Mouse (Mus musculus) cerebellum, adult 11-12 months (tissue): ENCODE measurements around the gene Tcaf3.
A peak's percentile ranks its signal among the peaks of the same experiment; 100 is the strongest.

Experiments used
- DNase-seq: peaks from one replicate; pipeline ENCODE4 v3.0.0; 2022

Gene Tcaf3

GRCm38 (mm10) chr6:42597592-42597991 lies at the start of gene Tcaf3:
Gene Tcaf3 (minus strand): TSS chr6:42597692.
- no peak for DNase-seq

- DNase-seq, result peak; percentile 71
Measured at GRCm38 (mm10) chr6:42644912-42645549, 47.5 kb upstream of the Tcaf3 start, which contains the start of gene Tcaf2. Gene Tcaf2 (minus strand): TSS chr6:42645254.

- no peak for DNase-seq
Measured at GRCm38 (mm10) chr6:42634393-42634792, 36.9 kb upstream of the Tcaf3 start.

- DNase-seq, result no peak
Measured at GRCm38 (mm10) chr6:42631395-42631794, 33.9 kb upstream of the Tcaf3 start.

- DNase-seq, result no peak
Measured at GRCm38 (mm10) chr6:42616904-42617303, 19.4 kb upstream of the Tcaf3 start.

- DNase-seq, result no peak
Measured at GRCm38 (mm10) chr6:42612218-42612617, 14.7 kb upstream of the Tcaf3 start.

GRCm38 (mm10) chr6:42610954-42611522 lies 13.5 kb upstream of the Tcaf3 start:
- no peak for DNase-seq

GRCm38 (mm10) chr6:42593138-42593882 lies 4.2 kb downstream of the Tcaf3 start:
- no peak for DNase-seq

GRCm38 (mm10) chr6:42586569-42586968 lies 10.9 kb downstream of the Tcaf3 start:
- DNase-seq, result no peak

GRCm38 (mm10) chr6:42583488-42583872 lies 14.0 kb downstream of the Tcaf3 start:
- DNase-seq, result peak; percentile 14

GRCm38 (mm10) chr6:42582741-42583487 lies 14.6 kb downstream of the Tcaf3 start:
- DNase-seq, result no peak

GRCm38 (mm10) chr6:42578678-42579077 lies 18.8 kb downstream of the Tcaf3 start:
- no peak for DNase-seq

GRCm38 (mm10) chr6:42577433-42577832 lies 20.1 kb downstream of the Tcaf3 start:
- DNase-seq, result no peak

GRCm38 (mm10) chr6:42568205-42568604 lies 29.3 kb downstream of the Tcaf3 start:
- no peak for DNase-seq

- no peak for DNase-seq
Measured at GRCm38 (mm10) chr6:42566076-42566598, 31.4 kb downstream of the Tcaf3 start.

- no peak for DNase-seq
Measured at GRCm38 (mm10) chr6:42562280-42562679, 35.2 kb downstream of the Tcaf3 start.

GRCm38 (mm10) chr6:42560885-42561284 lies 36.6 kb downstream of the Tcaf3 start:
- DNase-seq, result no peak

- DNase-seq, result no peak
Measured at GRCm38 (mm10) chr6:42558641-42559040, 38.9 kb downstream of the Tcaf3 start.

- DNase-seq, result no peak
Measured at GRCm38 (mm10) chr6:42547461-42547860, 50.0 kb downstream of the Tcaf3 start, which contains the start of gene Olfr455. Gene Olfr455 (minus strand): TSS chr6:42547587.

- DNase-seq, result no peak
Measured at GRCm38 (mm10) chr6:42546180-42546579, 51.3 kb downstream of the Tcaf3 start.

GRCm38 (mm10) chr6:42545451-42545885 lies 52.0 kb downstream of the Tcaf3 start:
- no peak for DNase-seq

- no peak for DNase-seq
Measured at GRCm38 (mm10) chr6:42544846-42545245, 52.6 kb downstream of the Tcaf3 start.
